Mouse (Mus musculus): Measurements from ENCODE around the gene Hs6st2. TPM values are rescaled to one million over a fixed set of nuclear protein-coding genes. Genes with fewer than 3 reads are reported as not detected.

Gene Hs6st2
- polyA plus RNA-seq, 1 experiment from 2014 or later = 24.8 TPM

- Histone ChIP-seq H3K9me3 (no peaks in the 10 kb centered on the region), H3K4me2 (no peak overlapping the region), H3K36me3 (no peaks in the 10 kb centered on the region), H3K27me3 (0 out of 2 replicates have a peak, but pooled peaks cover 8% of the 10 kb centered on the region), H3K4me3 (no peak overlapping the region), H3K9ac (no peak overlapping the region), H3K27ac (no peak overlapping the region), H3K4me1 (no peaks in the 10 kb centered on the region)
- ATAC-seq (ENCODE audit: insufficient number of reproducible peaks, low FRiP score, low TSS enrichment, low read depth) = no peak
- WGBS = 72% methylated on average over 3 of the region's 3 CpGs
These were observed 220.2 kb downstream of the Hs6st2 start for GRCm38 (mm10) chrX:51461413-51461812.

- no peak for ATAC-seq (ENCODE audit: insufficient number of reproducible peaks, low FRiP score, low TSS enrichment, low read depth)
- Histone ChIP-seq H3K9me3 (no peaks in the 10 kb centered on the region), H3K27me3 (no peaks in the 10 kb centered on the region), H3K4me2 (no peak overlapping the region), H3K36me3 (no peaks in the 10 kb centered on the region), H3K4me3 (no peak overlapping the region), H3K4me1 (no peaks in the 10 kb centered on the region), H3K9ac (no peak overlapping the region), H3K27ac (no peak overlapping the region)
- 66% methylated on average over 4 of the region's 4 CpGs for WGBS
These were observed 238.3 kb downstream of the Hs6st2 start for GRCm38 (mm10) chrX:51443366-51443765.

- no peaks in the 10 kb centered on the region for H3K27me3 ChIP-seq
- ATAC-seq (ENCODE audit: insufficient number of reproducible peaks, low FRiP score, low TSS enrichment, low read depth) = no peak
- H3K36me3 ChIP-seq = no peaks in the 10 kb centered on the region
- H3K4me3 ChIP-seq = no peak overlapping the region
- no peaks in the 10 kb centered on the region for H3K9me3 ChIP-seq
- H3K27ac ChIP-seq = no peak overlapping the region
- H3K9ac ChIP-seq = no peak overlapping the region
- no peak overlapping the region for H3K4me2 ChIP-seq
- 61% methylated on average over 3 of the region's 3 CpGs for WGBS
- no peaks in the 10 kb centered on the region for H3K4me1 ChIP-seq
These were observed 249.9 kb downstream of the Hs6st2 start for GRCm38 (mm10) chrX:51431706-51432105.

- H3K4me3 ChIP-seq = no peak overlapping the region
- 74% methylated on average over 5 of the region's 5 CpGs for WGBS
- H3K27me3 ChIP-seq = no peaks in the 10 kb centered on the region; the same call in 1 of the 2 replicates
- ATAC-seq (ENCODE audit: insufficient number of reproducible peaks, low FRiP score, low TSS enrichment, low read depth) = no peak
- no peaks in the 10 kb centered on the region for H3K36me3 ChIP-seq
- H3K4me2 ChIP-seq = no peak overlapping the region
- H3K9me3 ChIP-seq = no peaks in the 10 kb centered on the region
- no peak overlapping the region for H3K9ac ChIP-seq
- H3K4me1 ChIP-seq = no peaks in the 10 kb centered on the region
- no peak overlapping the region for H3K27ac ChIP-seq
These were observed 256.6 kb downstream of the Hs6st2 start for GRCm38 (mm10) chrX:51425031-51425430.

- no peak overlapping the region for H3K4me2 ChIP-seq
- no peaks in the 10 kb centered on the region for H3K27me3 ChIP-seq
- no peaks in the 10 kb centered on the region for H3K4me1 ChIP-seq
- ATAC-seq (ENCODE audit: insufficient number of reproducible peaks, low FRiP score, low TSS enrichment, low read depth) = no peak
- H3K27ac ChIP-seq = no peak overlapping the region
- H3K36me3 ChIP-seq = no peaks in the 10 kb centered on the region
- H3K4me3 ChIP-seq = no peak overlapping the region
- no peaks in the 10 kb centered on the region for H3K9me3 ChIP-seq
- no peak overlapping the region for H3K9ac ChIP-seq
- WGBS = 88% methylated on average over 2 of the region's 2 CpGs
These were observed 271.4 kb downstream of the Hs6st2 start for GRCm38 (mm10) chrX:51410289-51410688.

- no peak for ATAC-seq (ENCODE audit: insufficient number of reproducible peaks, low FRiP score, low TSS enrichment, low read depth)
- no peak overlapping the region for H3K27ac ChIP-seq
- no peaks in the 10 kb centered on the region for H3K9me3 ChIP-seq
- H3K9ac ChIP-seq = no peak overlapping the region
- H3K4me2 ChIP-seq = no peak overlapping the region
- no peaks in the 10 kb centered on the region for H3K36me3 ChIP-seq
- H3K4me1 ChIP-seq = peaks cover 6% of the 10 kb centered on the region; the same call in 1 of the 2 replicates
- H3K4me3 ChIP-seq = no peak overlapping the region
- H3K27me3 ChIP-seq = 0 out of 2 replicates have a peak, but pooled peaks cover 7% of the 10 kb centered on the region
These were observed 284.2 kb downstream of the Hs6st2 start for GRCm38 (mm10) chrX:51397457-51397856.

GRCm38 (mm10) chrX:51374670-51375069 is 307.0 kb downstream of the Hs6st2 start:
- Histone ChIP-seq H3K4me1 (no peaks in the 10 kb centered on the region), H3K4me3 (no peak overlapping the region), H3K9ac (no peak overlapping the region), H3K36me3 (no peaks in the 10 kb centered on the region), H3K9me3 (no peaks in the 10 kb centered on the region), H3K27me3 (no peaks in the 10 kb centered on the region), H3K4me2 (no peak overlapping the region), H3K27ac (no peak overlapping the region)
- ATAC-seq (ENCODE audit: insufficient number of reproducible peaks, low FRiP score, low TSS enrichment, low read depth) = no peak
- WGBS = 16% methylated on average over 5 of the region's 5 CpGs

- Histone ChIP-seq H3K4me2 (no peak overlapping the region), H3K36me3 (no peaks in the 10 kb centered on the region), H3K9me3 (no peaks in the 10 kb centered on the region), H3K27ac (no peak overlapping the region), H3K4me3 (no peak overlapping the region), H3K4me1 (no peaks in the 10 kb centered on the region), H3K9ac (no peak overlapping the region), H3K27me3 (no peaks in the 10 kb centered on the region)
- 37% methylated on average over 5 of the region's 5 CpGs for WGBS
- ATAC-seq (ENCODE audit: insufficient number of reproducible peaks, low FRiP score, low TSS enrichment, low read depth) = no peak; the same call in 1 of the 2 replicates
These were observed 309.0 kb downstream of the Hs6st2 start for GRCm38 (mm10) chrX:51372477-51373239.

GRCm38 (mm10) chrX:51349682-51350081 is 332.0 kb downstream of the Hs6st2 start:
- ATAC-seq (ENCODE audit: insufficient number of reproducible peaks, low FRiP score, low TSS enrichment, low read depth) = no peak
- no peaks in the 10 kb centered on the region for H3K27me3 ChIP-seq
- 74% methylated on average over 1 of the region's 1 CpGs for WGBS
- no peak overlapping the region for H3K27ac ChIP-seq
- no peaks in the 10 kb centered on the region for H3K36me3 ChIP-seq
- H3K4me2 ChIP-seq = no peak overlapping the region
- no peak overlapping the region for H3K4me3 ChIP-seq
- no peaks in the 10 kb centered on the region for H3K4me1 ChIP-seq
- H3K9me3 ChIP-seq = no peaks in the 10 kb centered on the region
- no peak overlapping the region for H3K9ac ChIP-seq

GRCm38 (mm10) chrX:51343595-51343994 is 338.1 kb downstream of the Hs6st2 start:
- Histone ChIP-seq H3K27ac (no peak overlapping the region), H3K27me3 (no peaks in the 10 kb centered on the region), H3K9ac (no peak overlapping the region), H3K4me3 (no peak overlapping the region), H3K4me1 (no peaks in the 10 kb centered on the region), H3K9me3 (no peaks in the 10 kb centered on the region), H3K36me3 (no peaks in the 10 kb centered on the region), H3K4me2 (no peak overlapping the region)
- ATAC-seq (ENCODE audit: insufficient number of reproducible peaks, low FRiP score, low TSS enrichment, low read depth) = no peak
- WGBS = 70% methylated on average over 3 of the region's 3 CpGs

All from limb, embryonic 15.5 days (tissue).